Mouse (Mus musculus) liver, embryonic 11.5 days (tissue): ENCODE data around the gene Pvalb. TPM values are rescaled to one million over a fixed set of nuclear protein-coding genes. Genes with fewer than 3 reads are reported as not detected.

Experiments used
- ATAC-seq: fragments of 200-750 bp; cut with Nextera tagmentation; replicated peaks from 2 replicates; pipeline ENCODE4 v1.8.0; 2017; ENCODE audit warnings: moderate number of reproducible peaks, mild to moderate bottlenecking, moderate TSS enrichment, moderate library complexity; ENCODE audit not compliant: low FRiP score
- DNase-seq: peaks from one replicate; pipeline ENCODE4 v3.0.0-alpha.2; 2017; ENCODE audit warnings: low spot score
- H3K27ac ChIP-seq: fragments of 300-500 bp; sonication (generic); 2 replicates; pipeline ENCODE4 v1.5.1; 2014; ENCODE audit warnings: mild to moderate bottlenecking, low read depth, low read length, control low read depth
- H3K27me3 ChIP-seq: fragments of 300-500 bp; sonication (generic); replicated peaks from 2 replicates; pipeline ENCODE4 v1.6.1; 2014; ENCODE audit warnings: low read length, mixed read lengths; ENCODE audit not compliant: control insufficient read depth, insufficient read depth
- H3K36me3 ChIP-seq: fragments of 300-500 bp; sonication (generic); 2 replicates; pipeline ENCODE4 v1.6.1; 2014; ENCODE audit warnings: mild to moderate bottlenecking, low read length, moderate library complexity, mixed read lengths; ENCODE audit not compliant: control insufficient read depth, insufficient read depth
- H3K4me1 ChIP-seq: fragments of 300-500 bp; sonication (generic); replicated peaks from 2 replicates; pipeline ENCODE4 v1.6.1; 2014; ENCODE audit warnings: low read length, mixed read lengths; ENCODE audit not compliant: control insufficient read depth, insufficient read depth
- H3K4me2 ChIP-seq: fragments of 300-500 bp; sonication (generic); 2 replicates; pipeline ENCODE4 v1.6.1; 2014; ENCODE audit warnings: mild to moderate bottlenecking, control low read depth, moderate library complexity
- H3K4me3 ChIP-seq: fragments of 300-500 bp; sonication (generic); 2 replicates; pipeline ENCODE4 v1.5.1; 2014; ENCODE audit warnings: low read depth, low read length, control low read depth
- H3K9ac ChIP-seq: fragments of 300-500 bp; sonication (generic); 2 replicates; pipeline ENCODE4 v1.6.1; 2014; ENCODE audit warnings: low read depth, low read length, control low read depth
- H3K9me3 ChIP-seq: fragments of 300-500 bp; sonication (generic); 2 replicates; pipeline ENCODE4 v1.6.1; 2016; ENCODE audit warnings: low read length, inconsistent platforms, mixed read lengths; ENCODE audit not compliant: control insufficient read depth
- whole genome bisulfite sequencing: fragments of 180-500 bp; shearing (Covaris S2); extraction: QIAGEN DNeasy Blood & Tissue Kit; methylation state at CpG from one replicate; pipeline ENCODE4 v1.1.7; 2014; 5-methylcytosine and 5-hydroxymethylcytosine counted together
- polyA plus RNA-seq: library from polyadenylated mRNA; unstranded; fragments of >200 nt; fragmentation: Nextera tagmentation; extraction: Ambion mirVana; gene quantifications from 2 replicates; pipeline ENCODE4 v1.2.1, GENCODE M21; 2014

The Pvalb gene
- polyA plus RNA-seq, 1 experiment from 2014 or later = not detected

GRCm38 (mm10) chr15:78158335-78158734 is 47.9 kb downstream of the Pvalb start:
- WGBS = 75% methylated on average over 3 of the region's 5 CpGs

GRCm38 (mm10) chr15:78157824-78158223 is 48.4 kb downstream of the Pvalb start:
- Histone ChIP-seq H3K4me3 (no peak overlapping the region), H3K9me3 (no peaks in the 10 kb centered on the region), H3K27me3 (no peaks in the 10 kb centered on the region), H3K4me2 (no peak overlapping the region), H3K36me3 (no peaks in the 10 kb centered on the region), H3K9ac (no peak overlapping the region), H3K27ac (no peak overlapping the region), H3K4me1 (no peaks in the 10 kb centered on the region)
- DNase-seq = no peak
- 80% methylated on average over 4 of the region's 4 CpGs for WGBS
- no peak for ATAC-seq

More at GRCm38 (mm10) chr15:78158335-78158734, 47.9 kb downstream of the Pvalb start:
- Histone ChIP-seq H3K27ac (no peak overlapping the region), H3K9me3 (no peaks in the 10 kb centered on the region), H3K36me3 (no peaks in the 10 kb centered on the region), H3K4me1 (no peaks in the 10 kb centered on the region), H3K9ac (no peak overlapping the region), H3K27me3 (no peaks in the 10 kb centered on the region), H3K4me3 (no peak overlapping the region), H3K4me2 (no peak overlapping the region)
- DNase-seq = no peak
- ATAC-seq = no peak

- ATAC-seq = no peak
- WGBS = 74% methylated on average over 8 of the region's 8 CpGs
- no peaks in the 10 kb centered on the region for H3K27me3 ChIP-seq
- no peak overlapping the region for H3K4me3 ChIP-seq
- H3K9me3 ChIP-seq = no peaks in the 10 kb centered on the region
- H3K9ac ChIP-seq = no peak overlapping the region
- no peak for DNase-seq
- no peak overlapping the region for H3K27ac ChIP-seq
- no peaks in the 10 kb centered on the region for H3K4me1 ChIP-seq
- H3K36me3 ChIP-seq = no peaks in the 10 kb centered on the region
- H3K4me2 ChIP-seq = no peak overlapping the region
Observed at GRCm38 (mm10) chr15:78157330-78157729, 48.9 kb downstream of the Pvalb start.

- Histone ChIP-seq H3K9ac (no peak overlapping the region), H3K4me1 (no peaks in the 10 kb centered on the region), H3K27me3 (no peaks in the 10 kb centered on the region), H3K27ac (no peak overlapping the region), H3K4me3 (no peak overlapping the region), H3K4me2 (no peak overlapping the region), H3K36me3 (no peaks in the 10 kb centered on the region), H3K9me3 (no peaks in the 10 kb centered on the region)
- WGBS = 84% methylated on average over 6 of the region's 6 CpGs
- DNase-seq (no peak), ATAC-seq (no peak)
Observed at GRCm38 (mm10) chr15:78155421-78155820, 50.8 kb downstream of the Pvalb start.

- ATAC-seq (no peak), DNase-seq (no peak)
- H3K9ac ChIP-seq = no peak overlapping the region
- no peaks in the 10 kb centered on the region for H3K27me3 ChIP-seq
- H3K36me3 ChIP-seq = no peaks in the 10 kb centered on the region
- WGBS = 52% methylated on average over 11 of the region's 11 CpGs
- H3K4me3 ChIP-seq = no peak overlapping the region
- H3K4me1 ChIP-seq = no peaks in the 10 kb centered on the region
- no peak overlapping the region for H3K4me2 ChIP-seq
- no peaks in the 10 kb centered on the region for H3K9me3 ChIP-seq
- no peak overlapping the region for H3K27ac ChIP-seq
Observed at GRCm38 (mm10) chr15:78153045-78153775, 53.0 kb downstream of the Pvalb start.

DNA sequence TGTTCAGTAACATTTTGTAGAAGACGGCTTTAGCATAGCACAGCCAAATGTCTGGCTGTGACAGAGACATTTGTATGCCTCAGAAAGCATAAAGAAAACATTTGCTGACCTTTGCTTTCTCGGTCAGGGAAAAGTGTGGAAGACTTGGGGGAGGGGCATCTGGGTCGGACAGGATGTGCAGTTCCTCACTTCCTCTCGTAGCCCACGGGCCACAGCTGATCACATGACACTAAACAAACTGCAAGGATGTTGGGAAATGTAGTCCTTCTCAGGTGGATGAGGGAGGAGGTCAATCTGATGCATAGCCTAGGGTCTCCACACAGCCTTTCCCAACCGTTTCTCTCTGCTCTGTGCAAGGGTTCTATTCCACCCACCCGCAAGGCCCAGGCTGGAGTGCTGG is 57.6 kb downstream of the Pvalb start:
- Histone ChIP-seq H3K4me3 (no peak overlapping the region), H3K9ac (no peak overlapping the region), H3K4me2 (no peak overlapping the region), H3K9me3 (no peaks in the 10 kb centered on the region), H3K27ac (no peak overlapping the region), H3K4me1 (no peaks in the 10 kb centered on the region), H3K36me3 (no peaks in the 10 kb centered on the region), H3K27me3 (no peaks in the 10 kb centered on the region)
- WGBS = 67% methylated on average over 7 of the region's 7 CpGs
- ATAC-seq = no peak
- DNase-seq = no peak

Other genes with a start within 250 kb of the Pvalb start
- gene Foxred2, start 249.7 kb downstream of the Pvalb start, polyA plus RNA-seq = 3.3 and 3.6 TPM in 2 replicates
- gene Eif3d, start 235.6 kb downstream of the Pvalb start, polyA plus RNA-seq = 327 and 368 TPM in 2 replicates
- gene Cacng2, start 86.4 kb downstream of the Pvalb start, polyA plus RNA-seq = 0.05 TPM in 1 of 2 replicates, not detected in the other
- gene Ift27, start 32.3 kb downstream of the Pvalb start, polyA plus RNA-seq = 57.8 and 60.5 TPM in 2 replicates
- gene Ncf4, start 38.4 kb upstream of the Pvalb start, polyA plus RNA-seq = 18.8 and 19.8 TPM in 2 replicates
- gene Csf2rb2, start 99.3 kb upstream of the Pvalb start, polyA plus RNA-seq = 1.5 and 1.8 TPM in 2 replicates
- gene Csf2rb, start 119.4 kb upstream of the Pvalb start, polyA plus RNA-seq = 7.7 and 9.5 TPM in 2 replicates
- not detected in 2 replicates for gene Tex33, start 189.5 kb upstream of the Pvalb start, polyA plus RNA-seq
- 95.3 and 98.9 TPM in 2 replicates for gene Tst, start 199.5 kb upstream of the Pvalb start, polyA plus RNA-seq
- gene Mpst, start 200.0 kb upstream of the Pvalb start, polyA plus RNA-seq = 5.1 TPM in 2 replicates
- 17.1 and 19.2 TPM in 2 replicates for gene Kctd17, start 222.2 kb upstream of the Pvalb start, polyA plus RNA-seq